Mouse (Mus musculus) kidney, adult 11 months (tissue): ENCODE results near the gene Tmem33.

Source experiments
- DNase-seq: peaks from one replicate; pipeline ENCODE4 v3.0.0; 2022

Tmem33 gene

GRCm38 (mm10) chr5:67260159-67260530, 220 bp upstream of the Tmem33 start:
- no peak for DNase-seq

GRCm38 (mm10) chr5:67262964-67263363, 2.6 kb downstream of the Tmem33 start:
- no peak for DNase-seq

DNA sequence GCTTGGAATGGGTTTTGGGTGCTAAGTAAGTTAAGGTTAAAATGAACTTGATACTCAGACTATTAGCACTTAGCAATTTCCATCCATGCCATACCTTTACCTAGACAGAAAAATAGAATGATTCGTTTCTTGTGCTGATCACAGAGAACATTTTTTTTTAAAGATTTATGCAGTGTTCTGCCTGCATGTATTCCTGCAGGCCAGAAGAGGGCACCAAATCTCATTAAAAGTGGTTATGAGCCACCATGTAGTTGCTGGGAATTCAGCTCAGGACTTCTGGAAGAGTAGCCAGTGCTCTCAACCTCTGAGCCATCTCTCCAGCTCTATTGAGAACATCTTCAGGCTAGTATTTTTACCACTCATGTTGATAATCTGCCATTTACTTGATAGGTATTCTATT, 5.7 kb downstream of the Tmem33 start:
- DNase-seq: no peak

DNA sequence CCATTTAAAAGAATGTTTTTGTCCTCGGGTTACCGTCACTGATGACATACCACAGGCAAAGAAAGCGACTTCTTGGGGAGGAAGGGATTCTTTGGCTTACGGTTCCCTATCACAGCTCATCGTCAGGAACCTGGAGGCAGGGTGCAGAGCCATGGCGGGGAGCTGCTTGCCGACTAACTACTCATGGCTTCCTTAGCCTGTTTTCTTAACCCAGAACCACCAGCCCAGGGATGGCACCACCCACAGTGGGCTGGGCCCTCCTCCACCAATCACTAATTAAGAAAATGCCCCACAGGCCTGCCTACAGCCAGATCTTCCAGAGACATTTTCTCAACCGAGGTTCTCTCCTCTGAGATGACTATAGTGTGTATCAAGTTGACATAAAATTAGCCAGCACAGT, 8.9 kb downstream of the Tmem33 start:
- no peak for DNase-seq

DNA sequence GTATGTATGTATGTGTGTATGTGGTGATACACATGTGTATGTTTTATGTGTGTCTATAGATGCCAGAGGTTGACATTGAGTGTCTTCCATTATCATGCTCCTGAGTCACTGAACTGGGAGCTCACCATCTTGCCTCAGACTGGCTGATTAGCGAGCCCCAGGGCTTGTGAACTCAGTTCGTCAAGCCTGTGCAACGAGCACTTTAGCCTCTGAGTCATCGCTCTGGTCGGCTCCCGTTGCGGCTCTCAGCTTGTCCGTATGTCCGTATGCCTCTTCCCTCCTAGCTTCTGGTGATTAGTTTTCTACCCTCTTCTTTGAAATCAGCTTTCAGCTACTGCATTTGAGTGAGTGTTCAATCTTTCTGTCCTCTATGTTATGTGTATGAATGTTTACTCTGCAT, 19.0 kb downstream of the Tmem33 start:
- DNase-seq: no peak

GRCm38 (mm10) chr5:67279840-67280239, 19.5 kb downstream of the Tmem33 start:
- DNase-seq: no peak

DNA sequence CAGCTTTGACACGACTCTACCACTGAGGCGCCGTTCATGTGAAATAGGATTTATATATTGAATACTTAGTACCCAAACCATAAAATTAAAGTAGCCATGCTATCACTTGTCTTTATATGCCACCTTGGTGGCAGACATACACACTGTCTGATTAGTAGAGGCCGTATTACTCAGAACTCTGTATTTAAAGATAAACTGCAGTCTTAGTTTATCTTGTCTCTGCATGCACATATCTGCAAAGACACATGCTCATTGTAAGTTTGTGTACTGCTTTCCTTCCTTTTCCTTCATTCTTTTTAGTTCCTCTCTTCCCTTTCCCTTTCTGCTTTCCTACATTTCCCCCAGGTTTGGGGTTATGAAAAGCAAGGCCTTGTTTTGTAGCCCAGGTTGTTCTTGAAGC, 20.0 kb downstream of the Tmem33 start:
- no peak for DNase-seq

DNA sequence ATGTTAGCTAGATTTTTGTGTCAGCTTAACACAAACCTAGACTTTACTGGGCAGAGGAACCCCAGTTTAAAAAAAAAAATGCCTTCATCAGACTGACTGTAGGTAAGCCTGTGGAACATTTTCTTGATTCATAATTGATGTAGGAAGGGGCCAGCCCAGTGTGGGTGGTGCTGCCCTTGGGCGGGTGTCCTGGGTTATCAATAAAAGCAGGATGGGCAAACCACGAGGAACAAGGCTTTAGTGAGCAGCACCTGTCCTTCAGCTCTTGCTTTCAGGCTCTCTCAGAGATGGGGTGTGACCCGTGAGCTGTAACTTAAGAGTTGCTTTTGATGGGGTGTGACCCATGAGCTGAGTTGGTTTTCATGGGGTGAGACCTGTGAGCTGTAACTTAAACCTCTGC, 34.7 kb downstream of the Tmem33 start:
- DNase-seq: no peak

- no peak for DNase-seq
These were observed 35.3 kb downstream of the Tmem33 start for GRCm38 (mm10) chr5:67295682-67296081.

- no peak for DNase-seq
These were observed 35.8 kb downstream of the Tmem33 start for GRCm38 (mm10) chr5:67296171-67296570.

DNA sequence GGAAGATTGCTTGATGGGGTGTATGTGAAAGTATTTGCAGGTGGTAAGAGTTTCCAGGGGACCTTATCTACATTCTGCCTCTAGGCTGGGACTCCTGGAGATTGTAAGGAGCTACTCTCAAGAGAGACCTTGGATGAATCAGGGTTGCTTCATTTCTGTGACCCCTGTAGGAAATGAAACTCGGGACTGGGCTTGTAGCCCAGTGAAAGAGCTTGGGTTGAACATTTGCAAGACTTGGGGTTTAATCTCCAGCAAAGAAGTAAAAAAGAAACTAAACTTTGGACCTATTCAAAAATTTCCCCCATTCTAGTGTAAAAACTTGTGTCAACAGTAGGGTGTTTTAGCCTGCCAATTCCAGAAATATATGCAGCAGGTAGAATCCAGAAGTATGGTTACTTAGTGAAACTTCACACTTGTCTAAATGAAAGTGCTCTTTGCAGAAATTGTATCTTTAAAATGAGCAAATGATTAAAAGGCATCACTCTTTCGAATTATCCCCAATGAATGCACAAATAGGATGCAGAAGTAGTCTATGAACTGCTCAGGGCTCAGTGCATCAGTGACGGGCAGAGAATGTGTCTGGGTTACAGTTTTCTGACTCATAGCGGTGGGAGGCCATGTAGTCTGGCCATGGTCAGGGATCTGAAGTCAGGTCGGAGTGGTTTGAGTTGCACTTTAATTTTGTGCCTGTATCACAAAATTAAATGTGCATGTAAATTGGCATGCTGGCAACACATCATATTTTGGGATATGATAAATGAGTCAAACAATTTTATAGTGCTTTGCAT, 36.9 kb downstream of the Tmem33 start:
- DNase-seq: peak; percentile 82

- DNase-seq: no peak
These were observed 39.6 kb downstream of the Tmem33 start for GRCm38 (mm10) chr5:67299847-67300412.

DNA sequence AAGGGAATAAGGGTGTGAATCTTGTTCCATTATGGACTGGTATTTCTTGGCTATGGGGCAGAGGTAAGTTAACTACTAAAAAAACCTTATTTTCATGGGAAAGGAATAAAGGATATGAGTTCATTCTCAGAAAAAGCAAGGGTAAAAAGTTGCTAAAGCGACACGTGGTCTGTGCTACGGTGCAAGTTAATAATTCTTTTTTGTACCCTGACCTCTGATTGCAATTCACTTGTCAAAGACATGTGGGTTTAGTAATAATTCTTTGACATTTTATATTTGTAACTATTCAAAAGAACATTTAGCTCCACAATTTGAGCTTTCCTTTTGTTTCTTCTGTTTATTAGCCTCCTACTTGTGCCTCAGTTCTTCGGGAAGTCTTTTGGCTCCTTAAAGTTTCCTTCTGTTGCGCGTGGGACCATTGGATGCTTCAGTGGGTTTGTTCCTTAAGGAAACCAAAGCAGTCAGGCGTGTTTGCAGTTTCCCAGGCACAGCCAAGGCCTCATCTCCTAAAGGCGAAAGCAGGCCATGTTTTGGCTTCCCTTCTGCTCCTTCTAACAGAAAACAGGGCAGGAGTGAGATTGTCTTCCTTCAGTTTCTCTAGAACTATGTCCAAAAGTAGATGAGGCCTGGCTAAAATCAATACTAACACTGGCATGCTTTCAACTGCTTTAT, 40.7 kb downstream of the Tmem33 start:
- peak; percentile 65 for DNase-seq

GRCm38 (mm10) chr5:67301722-67302331, 41.5 kb downstream of the Tmem33 start:
- no peak for DNase-seq

- no peak for DNase-seq
These were observed 43.5 kb downstream of the Tmem33 start for GRCm38 (mm10) chr5:67303816-67304215.

DNA sequence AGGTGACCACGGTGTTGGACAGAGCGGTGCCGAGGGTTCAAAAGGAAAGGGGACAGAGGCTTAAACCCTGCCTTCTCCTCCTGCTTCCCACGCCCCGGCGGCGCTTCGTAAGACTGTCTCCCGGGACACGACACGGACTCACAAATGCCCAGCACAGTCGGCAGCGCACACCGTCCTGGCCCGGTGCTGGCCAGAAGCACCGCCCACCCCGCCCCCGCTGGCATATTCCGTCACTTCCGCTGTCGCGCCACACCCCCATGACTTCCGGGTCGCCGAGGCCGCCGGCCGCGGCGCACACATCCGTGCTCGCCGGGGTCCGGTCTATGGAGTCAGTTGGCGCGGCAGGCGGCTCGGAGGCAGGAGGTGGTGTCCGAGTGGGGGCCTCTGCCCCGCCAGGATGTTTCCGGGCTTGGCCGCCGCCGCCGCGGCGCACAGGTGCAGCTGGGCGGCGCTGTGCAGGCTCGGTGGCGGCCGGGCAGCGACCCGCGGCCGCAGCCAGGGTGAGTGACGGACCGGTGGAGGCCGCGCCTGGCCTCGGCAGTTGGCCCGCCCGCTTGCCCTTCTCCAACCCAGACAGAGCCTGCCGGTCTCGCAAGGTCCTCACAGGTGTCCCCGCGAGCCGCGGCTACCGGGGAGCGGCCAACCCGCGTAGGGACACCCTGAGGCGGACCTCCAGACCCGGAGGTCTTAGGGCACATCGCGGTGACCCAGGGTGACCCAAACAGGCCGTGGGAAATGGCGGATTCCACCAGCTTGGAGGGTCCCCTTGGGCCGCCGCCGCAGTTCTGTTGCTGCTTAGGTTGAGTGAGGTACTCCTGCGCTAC, 46.5 kb downstream of the Tmem33 start, which contains the start of gene Slc30a9:
Gene Slc30a9 (plus strand): TSS at position 258 of the 824 bp plus-strand sequence.
- peak; percentile 91 for DNase-seq

GRCm38 (mm10) chr5:67307659-67308222, 47.4 kb downstream of the Tmem33 start:
- no peak for DNase-seq

DNA sequence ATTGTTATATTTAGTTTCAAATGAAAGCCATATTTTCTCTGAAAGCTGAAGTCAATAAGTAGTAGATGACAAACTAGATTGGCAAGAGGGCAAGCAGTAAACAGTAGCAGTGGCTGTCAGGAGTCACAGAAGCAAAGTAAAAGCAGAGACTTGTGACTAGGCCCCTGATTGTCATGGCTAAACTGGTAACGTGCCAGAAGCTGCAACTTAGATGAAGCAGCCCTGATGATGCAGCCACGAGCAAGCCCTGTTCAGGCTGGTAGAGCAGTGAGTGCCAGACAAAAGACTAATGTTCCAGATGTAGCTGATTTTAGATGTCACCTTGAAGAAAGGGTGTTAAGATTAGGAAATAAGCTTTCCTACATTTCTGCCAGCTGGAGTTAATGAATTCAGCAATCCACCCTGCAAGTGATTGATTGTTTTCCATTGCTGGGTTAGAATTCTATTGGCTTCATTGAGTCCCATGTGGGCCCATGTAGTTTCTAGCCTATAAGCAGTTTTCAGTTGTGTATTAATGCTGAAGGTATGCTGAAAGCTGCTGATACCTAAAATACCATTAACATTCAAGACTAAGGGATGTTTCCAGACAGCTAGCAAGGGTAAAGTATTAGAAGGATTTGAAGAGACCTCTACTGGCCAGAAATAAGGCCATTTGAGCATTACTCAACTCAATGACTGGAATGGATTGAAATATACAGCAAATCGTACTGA, 51.6 kb downstream of the Tmem33 start:
- DNase-seq: no peak

DNA sequence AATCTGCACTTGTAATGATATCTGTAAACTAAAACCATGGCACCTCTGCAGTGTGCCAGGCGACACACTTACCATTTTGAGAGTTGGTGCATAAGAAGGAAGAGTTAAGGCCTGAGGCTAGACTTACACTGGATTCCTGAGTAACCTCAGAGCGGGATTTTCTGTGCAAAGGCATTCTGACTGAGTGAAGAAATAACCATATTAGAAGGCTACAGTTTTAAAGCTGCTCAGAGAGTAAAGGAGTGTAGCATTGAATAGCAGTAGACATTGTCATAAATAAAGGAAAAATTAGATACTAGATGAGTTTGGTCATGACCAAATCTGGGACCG, 52.1 kb downstream of the Tmem33 start:
- no peak for DNase-seq

DNA sequence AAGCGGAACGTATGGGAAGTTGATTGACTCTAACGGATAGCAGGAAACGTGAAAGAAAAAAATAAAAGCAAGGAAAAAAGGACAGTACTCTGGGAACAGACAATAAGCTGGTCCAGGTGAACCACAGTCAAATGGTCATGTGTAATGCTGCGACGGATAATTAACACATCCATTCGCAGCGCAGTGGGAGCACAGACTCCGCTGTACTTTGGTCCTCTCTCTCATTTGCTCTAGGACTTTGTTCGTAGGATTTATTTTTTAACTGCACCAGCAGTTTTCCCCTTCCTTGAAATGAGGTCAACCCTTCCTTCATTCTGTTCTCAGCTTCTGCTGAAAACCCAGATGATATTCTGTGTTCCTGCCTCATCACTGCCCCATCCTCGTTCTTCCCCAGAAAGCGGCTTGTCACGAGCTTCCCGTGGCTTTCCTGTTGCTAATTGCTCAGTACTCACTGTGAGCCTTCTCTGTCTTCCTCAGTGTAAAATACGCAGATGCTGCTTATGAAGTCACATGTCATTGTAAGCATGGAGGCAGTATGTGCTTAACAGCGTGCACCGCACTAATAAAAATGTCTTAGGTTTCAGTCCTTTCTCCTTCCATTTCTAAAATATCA, 61.4 kb downstream of the Tmem33 start:
- DNase-seq: peak; percentile 62

- DNase-seq: no peak
These were observed 63.7 kb downstream of the Tmem33 start for GRCm38 (mm10) chr5:67324032-67324431.
